Mouse (Mus musculus): Measurements from ENCODE around the gene Chuk.

DNA sequence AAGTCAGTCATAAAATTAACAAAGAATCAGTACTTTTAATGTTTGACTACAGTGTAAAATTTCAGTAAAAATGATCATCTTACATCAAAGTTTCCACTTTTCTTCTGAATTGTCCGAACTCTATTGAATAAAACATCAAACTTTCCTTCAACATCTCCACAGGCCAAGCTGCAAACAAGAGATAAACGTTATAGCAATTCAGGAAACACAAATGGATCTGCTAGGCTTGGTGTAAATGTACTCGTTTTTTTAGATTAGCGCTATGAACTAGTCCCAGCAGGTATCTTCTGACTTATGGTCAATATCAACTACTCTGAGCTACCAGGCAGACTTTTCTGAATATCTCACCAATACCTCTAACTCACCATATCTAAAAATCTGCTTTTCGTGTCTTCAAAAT lies 25.6 kb upstream of the Chuk start:
- TF ChIP-seq CTCF (IDR thresholded peaks at IDR 0.05; ENCODE audit: borderline replicate concordance, control insufficient read depth, extremely low read depth, insufficient read depth, low read length, poor library complexity) (no peak), POLR2A (IDR thresholded peaks at IDR 0.05; ENCODE audit: control insufficient read depth, extremely low read depth, insufficient read depth, low read length, poor library complexity) (no peak)

All from thymus, adult 2 months (tissue).